Mouse (Mus musculus) E14TG2a.4 (cell line): ENCODE results near the gene Pde4a.
A peak's percentile ranks its signal among the peaks of the same experiment; 100 is the strongest.

ENCODE experiments used
- H3K27me3 ChIP-seq: 2 replicates; pipeline ENCODE4 v1.6.1; 2014; ENCODE audit warnings: low read length, control low read depth; ENCODE audit not compliant: insufficient read depth
- H3K36me3 ChIP-seq: 2 replicates; pipeline ENCODE4 v1.6.1; 2014; ENCODE audit warnings: low read length, control low read depth; ENCODE audit not compliant: insufficient read depth
- H3K4me1 ChIP-seq: replicated peaks from 2 replicates; pipeline ENCODE4 v1.6.1; 2014; ENCODE audit warnings: low read depth, low read length, control low read depth
- H3K4me3 ChIP-seq: replicated peaks from 2 replicates; pipeline ENCODE4 v1.5.1; 2014; ENCODE audit warnings: mild to moderate bottlenecking, low read length
- H3K9me3 ChIP-seq: 2 replicates; pipeline ENCODE4 v1.6.1; 2014; ENCODE audit warnings: low read length, control low read depth
- CTCF ChIP-seq: conservative IDR thresholded peaks from 2 replicates; pipeline ENCODE4 v1.5.1; 2014; ENCODE audit warnings: low read length
- NANOG ChIP-seq: IDR thresholded peaks from 2 replicates; pipeline ENCODE4 v1.6.1; 2014; ENCODE audit warnings: borderline replicate concordance, low read length, mixed read lengths
- POU5F1 ChIP-seq: IDR thresholded peaks from 2 replicates; pipeline ENCODE4 v1.6.1; 2014; ENCODE audit warnings: low read length, borderline replicate concordance

Gene Pde4a

DNA sequence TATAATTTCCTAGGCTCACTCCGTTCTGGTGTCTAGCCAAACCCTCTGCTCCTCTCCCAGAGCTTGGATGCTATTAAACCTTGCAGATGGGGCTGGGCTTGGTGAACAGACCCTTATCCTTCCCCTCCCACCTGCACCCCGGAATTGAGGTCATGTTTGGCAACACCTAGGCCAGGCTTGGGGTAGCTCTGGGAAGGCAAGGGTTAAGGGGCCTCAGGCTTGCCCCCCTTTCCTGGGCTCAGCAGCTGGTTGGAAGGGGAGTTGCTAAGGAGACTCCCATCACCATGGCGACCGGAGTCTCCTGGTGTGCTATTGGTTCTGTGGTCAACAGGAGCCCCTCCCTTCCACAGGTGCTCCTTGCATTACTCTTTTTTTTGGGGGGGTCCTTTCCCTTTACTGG, 32.5 kb downstream of the Pde4a start:
- Histone ChIP-seq H3K36me3 (peaks cover 23% of the 10 kb centered on the region), H3K27me3 (no peaks in the 10 kb centered on the region), H3K9me3 (no peaks in the 10 kb centered on the region), H3K4me1 (peaks cover 69% of the 10 kb centered on the region), H3K4me3 (peak overlapping the region; percentile 73; the same call in 1 of the 2 replicates)
- TF ChIP-seq POU5F1 (no peak), NANOG (no peak), CTCF (no peak)

DNA sequence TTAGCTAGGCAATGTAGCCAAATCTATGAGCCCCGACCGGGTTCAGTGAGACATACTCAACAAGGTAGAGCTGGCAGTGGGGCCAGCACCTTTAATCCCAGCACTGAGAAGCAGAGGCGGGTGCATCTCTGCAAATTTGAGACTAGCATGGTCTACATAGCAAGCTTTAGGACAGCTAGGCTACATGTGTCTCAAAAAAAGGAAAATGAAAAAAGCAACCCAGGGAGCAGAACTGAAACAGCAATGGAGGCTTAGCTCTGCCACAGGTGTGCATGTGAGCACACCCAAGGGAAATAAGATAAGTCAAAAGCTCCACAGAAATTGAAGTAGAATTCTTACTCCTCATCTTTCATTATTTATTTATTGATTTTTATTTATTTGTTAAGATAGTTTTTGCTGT, 33.4 kb downstream of the Pde4a start:
- Histone ChIP-seq H3K4me1 (peaks cover 79% of the 10 kb centered on the region), H3K4me3 (no peak overlapping the region), H3K9me3 (no peaks in the 10 kb centered on the region), H3K27me3 (no peaks in the 10 kb centered on the region), H3K36me3 (peaks cover 22% of the 10 kb centered on the region)
- TF ChIP-seq POU5F1 (no peak), CTCF (no peak), NANOG (no peak)

DNA sequence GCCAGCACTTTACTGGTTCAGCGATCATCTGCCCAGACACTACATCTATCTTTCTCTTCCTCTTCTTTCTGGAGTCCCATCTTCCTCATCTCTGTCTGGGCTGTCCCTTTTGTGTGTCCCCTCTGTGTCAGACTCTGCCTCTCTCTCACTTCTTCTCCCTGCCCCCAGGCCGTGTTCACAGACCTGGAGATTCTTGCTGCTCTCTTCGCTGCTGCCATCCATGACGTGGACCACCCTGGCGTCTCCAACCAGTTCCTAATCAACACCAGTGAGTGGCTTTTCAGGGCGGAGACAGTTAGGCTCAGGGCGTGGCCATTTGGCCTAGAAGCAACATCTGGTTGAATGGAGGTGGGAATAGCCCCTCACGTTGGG, 38.6 kb downstream of the Pde4a start:
- Histone ChIP-seq H3K4me1 (peaks cover 76% of the 10 kb centered on the region), H3K4me3 (peak overlapping the region; percentile 86), H3K36me3 (peaks cover 43% of the 10 kb centered on the region), H3K27me3 (no peaks in the 10 kb centered on the region), H3K9me3 (no peaks in the 10 kb centered on the region)
- TF ChIP-seq POU5F1 (no peak), CTCF (no peak), NANOG (no peak)

DNA sequence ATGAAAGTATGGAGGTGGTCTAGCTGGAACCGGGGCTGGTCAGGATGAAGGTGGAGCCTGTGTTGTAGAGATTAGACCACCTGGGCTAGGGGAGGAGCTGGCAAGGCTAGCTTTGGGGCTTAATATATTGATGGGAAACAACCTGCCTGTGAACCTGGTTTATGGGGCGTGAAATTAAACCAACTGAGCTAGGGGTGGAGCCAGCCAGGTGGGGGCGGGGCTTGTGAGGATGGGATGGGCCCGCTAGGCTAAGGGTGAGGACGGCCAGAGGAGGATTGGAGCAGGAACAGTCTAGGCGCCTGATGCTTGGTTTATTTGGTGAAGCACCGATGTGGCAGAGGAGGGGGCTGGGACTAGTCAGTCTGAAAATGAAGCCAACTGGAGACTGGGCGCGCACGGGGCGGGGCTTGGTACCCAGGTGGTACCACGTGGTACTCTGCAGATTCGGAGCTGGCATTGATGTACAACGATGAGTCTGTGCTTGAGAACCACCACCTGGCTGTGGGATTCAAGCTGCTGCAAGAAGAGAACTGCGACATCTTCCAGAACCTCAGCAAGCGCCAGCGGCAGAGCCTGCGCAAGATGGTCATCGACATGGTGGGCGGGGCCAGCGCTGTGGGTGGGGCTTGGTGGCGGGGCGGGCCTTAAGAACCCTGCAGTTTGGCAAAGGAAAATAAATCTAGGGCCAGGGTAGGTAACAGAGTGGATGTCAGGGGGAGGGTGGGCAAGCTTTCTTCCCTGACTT, 39.2 kb downstream of the Pde4a start:
- Histone ChIP-seq H3K9me3 (no peaks in the 10 kb centered on the region), H3K27me3 (no peaks in the 10 kb centered on the region), H3K4me3 (peak overlapping the region; percentile 86), H3K4me1 (peaks cover 79% of the 10 kb centered on the region), H3K36me3 (peaks cover 43% of the 10 kb centered on the region)
- no peak for TF ChIP-seq CTCF
- no peak for TF ChIP-seq POU5F1
- no peak for TF ChIP-seq NANOG

DNA sequence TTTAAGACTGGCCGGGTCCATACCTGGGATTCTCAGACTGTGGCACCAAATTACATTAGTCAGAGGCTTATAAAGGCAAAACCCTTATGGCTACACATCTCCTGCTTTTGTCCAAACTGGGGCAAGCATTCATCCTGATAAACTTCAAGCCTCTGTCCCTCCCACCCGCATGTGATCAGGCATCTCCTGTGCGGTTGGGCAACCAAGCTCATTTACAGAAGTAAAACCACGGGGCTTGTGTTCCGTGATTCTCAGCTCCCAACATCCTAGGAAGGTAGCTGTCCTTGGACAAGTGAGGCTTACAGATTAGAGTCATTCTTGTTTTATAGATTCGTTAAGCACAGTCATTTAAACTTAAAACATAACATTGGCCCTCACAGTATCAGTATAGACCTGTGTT, 41.3 kb downstream of the Pde4a start:
- Histone ChIP-seq H3K27me3 (no peaks in the 10 kb centered on the region), H3K4me3 (no peak overlapping the region), H3K36me3 (peaks cover 33% of the 10 kb centered on the region), H3K9me3 (no peaks in the 10 kb centered on the region), H3K4me1 (peaks cover 79% of the 10 kb centered on the region)
- no peak for TF ChIP-seq POU5F1
- TF ChIP-seq CTCF: no peak
- TF ChIP-seq NANOG: no peak

DNA sequence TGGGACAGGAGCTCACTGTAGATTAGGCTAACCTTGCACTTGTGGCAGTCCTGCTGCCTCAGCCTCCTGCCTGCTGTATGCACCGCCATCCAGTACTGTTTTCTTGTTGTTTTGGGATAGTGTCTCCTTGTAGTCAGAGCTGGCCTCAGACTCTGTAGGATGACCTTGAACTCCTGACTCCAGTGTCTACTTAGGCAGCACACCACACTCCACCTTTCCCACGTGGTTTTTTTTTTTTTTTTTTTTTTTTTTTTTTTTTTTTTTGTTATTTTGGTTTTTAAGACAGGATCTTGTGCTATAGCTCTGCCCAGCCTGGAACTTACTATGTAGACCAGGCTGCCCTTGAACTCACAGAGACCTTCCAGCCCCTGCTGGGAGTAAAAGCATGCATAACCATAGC, 43.1 kb downstream of the Pde4a start:
- Histone ChIP-seq H3K4me1 (peaks cover 74% of the 10 kb centered on the region), H3K4me3 (no peak overlapping the region), H3K36me3 (peaks cover 36% of the 10 kb centered on the region), H3K9me3 (no peaks in the 10 kb centered on the region), H3K27me3 (no peaks in the 10 kb centered on the region)
- TF ChIP-seq POU5F1 (no peak), CTCF (no peak), NANOG (no peak)

DNA sequence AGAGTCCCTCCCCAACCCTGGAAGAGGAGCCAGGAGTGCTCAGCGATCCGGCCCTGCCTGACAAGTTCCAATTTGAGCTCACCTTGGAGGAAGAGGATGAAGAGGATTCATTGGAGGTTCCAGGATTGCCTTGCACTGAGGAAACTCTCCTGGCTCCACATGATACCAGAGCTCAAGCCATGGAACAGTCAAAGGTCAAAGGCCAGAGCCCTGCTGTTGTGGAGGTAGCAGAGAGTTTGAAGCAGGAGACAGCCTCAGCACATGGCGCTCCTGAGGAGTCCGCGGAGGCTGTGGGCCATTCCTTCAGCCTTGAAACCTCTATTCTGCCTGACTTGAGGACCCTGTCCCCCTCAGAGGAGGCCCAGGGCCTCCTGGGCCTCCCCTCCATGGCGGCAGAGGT, 45.3 kb downstream of the Pde4a start:
- H3K27me3 ChIP-seq: no peaks in the 10 kb centered on the region
- no peak for TF ChIP-seq CTCF
- TF ChIP-seq POU5F1: no peak
- no peak for TF ChIP-seq NANOG
- H3K9me3 ChIP-seq: no peaks in the 10 kb centered on the region
- H3K36me3 ChIP-seq: peaks cover 31% of the 10 kb centered on the region
- peaks cover 59% of the 10 kb centered on the region for H3K4me1 ChIP-seq
- H3K4me3 ChIP-seq: peak overlapping the region; percentile 71

DNA sequence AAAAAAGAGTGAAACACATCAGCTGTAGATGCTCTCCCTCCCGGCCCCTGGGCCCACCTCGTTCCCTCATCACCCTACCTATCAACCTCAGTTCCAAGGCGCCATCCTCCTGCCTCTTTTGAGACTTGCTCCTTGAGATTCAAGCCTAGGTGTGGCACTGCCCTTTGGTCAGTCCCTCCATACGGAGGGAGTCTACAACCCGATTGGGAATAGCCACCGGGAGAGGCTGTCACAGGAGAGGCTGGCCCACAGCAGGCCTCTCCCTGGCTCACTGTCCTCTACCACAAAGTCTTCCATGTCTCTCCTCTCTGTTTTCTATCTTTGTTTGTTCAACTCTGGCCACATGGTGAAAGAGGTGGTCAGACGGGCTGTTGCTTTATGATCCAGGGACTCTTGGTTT, 46.1 kb downstream of the Pde4a start:
- peaks cover 60% of the 10 kb centered on the region for H3K4me1 ChIP-seq
- peaks cover 25% of the 10 kb centered on the region for H3K36me3 ChIP-seq
- H3K4me3 ChIP-seq: no peak overlapping the region
- TF ChIP-seq POU5F1 (no peak), NANOG (no peak), CTCF (no peak)
- H3K27me3 ChIP-seq: no peaks in the 10 kb centered on the region
- no peaks in the 10 kb centered on the region for H3K9me3 ChIP-seq

DNA sequence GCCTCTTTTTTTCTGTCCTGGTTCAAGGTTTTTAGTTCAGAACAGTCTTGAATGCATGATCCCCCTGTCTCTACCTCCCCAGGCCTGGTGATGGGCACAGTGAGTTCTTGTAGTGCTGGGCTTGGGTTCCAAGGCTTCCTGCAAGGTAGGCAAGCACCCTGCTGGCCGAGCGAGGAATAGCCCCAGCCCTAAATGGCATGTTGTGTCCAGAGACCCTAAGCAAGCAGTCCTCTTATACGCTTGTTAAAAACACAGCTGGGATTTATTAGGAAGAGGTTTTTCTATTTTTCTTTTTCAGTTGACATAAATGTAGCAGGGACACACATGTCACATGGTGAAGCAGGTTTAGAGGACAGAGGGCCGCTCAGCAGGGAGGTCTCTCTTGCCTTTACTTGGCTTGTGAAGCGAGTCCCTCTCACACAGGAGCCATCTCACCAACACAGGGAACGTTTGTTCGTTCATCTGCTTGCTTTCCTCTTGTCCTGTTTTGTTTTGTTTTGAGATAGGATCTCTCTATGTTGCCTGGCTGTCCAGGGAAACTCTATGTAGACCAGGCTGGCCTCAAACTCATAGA, 48.2 kb downstream of the Pde4a start:
- H3K36me3 ChIP-seq: peaks cover 11% of the 10 kb centered on the region
- H3K27me3 ChIP-seq: peaks cover 4% of the 10 kb centered on the region; the same call in 1 of the 2 replicates
- no peak overlapping the region for H3K4me3 ChIP-seq
- no peaks in the 10 kb centered on the region for H3K9me3 ChIP-seq
- TF ChIP-seq POU5F1 (no peak), CTCF (peak; percentile 92), NANOG (no peak)
- peaks cover 50% of the 10 kb centered on the region for H3K4me1 ChIP-seq
